Mouse (Mus musculus) adrenal gland, adult 10 weeks (tissue): ENCODE measurements around the gene Epb41l4b. TPM values are rescaled to one million over a fixed set of nuclear protein-coding genes. Genes with fewer than 3 reads are reported as not detected.

ENCODE experiments used
- polyA plus RNA-seq: library from polyadenylated mRNA; stranded (reverse); fragments of 350-450 nt; fragmentation: Illumina TruSeq; extraction: RNeasy Lipid Tissue Mini Kit (QIAGEN cat#74804); gene quantifications from one replicate; pipeline ENCODE4 v1.2.3, GENCODE M21; 2014; ENCODE audit warnings: low read depth, low replicate concordance

Gene Epb41l4b
- 2.9 TPM for polyA plus RNA-seq

DNA sequence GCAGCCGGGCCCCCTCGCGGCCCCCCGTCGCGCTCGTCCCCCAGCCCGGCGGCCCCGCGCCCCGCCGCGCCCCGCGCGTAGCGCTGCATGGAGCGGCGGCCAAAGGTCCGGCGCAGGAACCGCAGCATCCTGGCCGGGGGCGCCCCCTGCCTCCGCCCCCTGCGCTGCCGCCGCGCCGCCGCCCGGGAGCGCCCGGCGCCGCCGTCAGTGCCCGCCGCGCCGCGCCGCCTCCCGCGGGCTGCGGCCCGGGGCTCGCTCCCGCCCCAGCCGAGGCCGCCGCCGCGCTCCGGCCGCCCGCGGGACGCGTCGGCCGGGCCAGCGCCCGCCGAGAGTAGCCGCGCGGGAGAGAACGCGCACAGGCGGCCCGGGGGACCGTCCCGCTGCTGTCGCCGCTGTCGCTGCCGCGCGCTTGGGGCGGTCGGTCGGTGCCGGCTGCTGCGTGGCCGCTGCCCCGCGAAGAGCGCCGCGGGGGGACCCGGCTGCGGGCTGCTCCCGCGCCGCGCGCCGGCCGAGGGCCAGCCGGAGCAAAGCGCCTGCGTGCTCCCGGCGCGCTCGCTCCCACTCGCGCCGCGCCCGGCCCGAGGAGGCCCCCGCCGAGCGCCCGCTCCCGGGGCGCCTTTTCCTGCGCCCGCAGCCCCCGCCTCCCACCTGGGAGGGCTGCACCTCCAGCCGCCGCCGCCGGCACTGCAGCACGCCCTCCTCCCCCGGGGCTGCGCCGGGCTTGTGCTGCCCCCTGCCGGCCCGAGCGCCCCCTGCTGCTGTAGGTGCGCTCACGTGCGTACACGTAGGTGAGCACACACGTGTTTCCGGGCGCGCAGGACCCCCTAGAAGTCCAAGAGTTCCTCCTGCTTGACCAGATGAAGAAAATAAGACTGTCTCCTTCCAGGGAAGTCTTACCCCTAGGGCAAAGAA is at the start of gene Epb41l4b:
Gene Epb41l4b (minus strand): TSS at position 412 of the 912 bp plus-strand sequence.

DNA sequence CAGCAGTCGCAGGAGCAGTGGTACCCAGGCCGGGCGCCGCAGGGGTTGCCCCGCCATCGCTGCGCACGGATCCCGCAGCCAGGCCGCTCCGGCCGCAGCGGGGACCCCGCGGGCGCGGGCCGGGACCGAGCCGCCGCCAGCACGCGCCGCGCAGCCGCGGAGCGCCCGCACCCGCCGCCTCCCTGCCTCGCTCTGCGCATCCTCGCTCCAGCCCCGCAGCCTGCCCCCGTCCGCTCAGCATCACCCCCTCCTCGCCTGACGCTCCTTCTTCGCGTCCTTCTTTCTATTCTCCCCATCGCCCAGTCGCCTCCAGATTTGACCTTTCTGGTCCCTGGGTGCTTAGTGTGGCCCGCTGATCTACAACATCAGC is 153.0 kb downstream of the Epb41l4b start, which contains the start of gene Frrs1l:
Gene Frrs1l (minus strand): TSS at position 177 of the 370 bp plus-strand sequence.

GRCm38 (mm10) chr4:56946641-56947640 is 196.3 kb downstream of the Epb41l4b start, which contains the start of gene Tmem245:
Gene Tmem245, minus strand, starts transcription at chr4:56947437.

Other genes starting within 250 kb of the Epb41l4b start
- gene Tmem245, start 196.0 kb downstream of the Epb41l4b start, polyA plus RNA-seq: 91.4 TPM
- gene Frrs1l, start 153.0 kb downstream of the Epb41l4b start, polyA plus RNA-seq: 1.3 TPM
- gene Ptpn3, start 158.4 kb upstream of the Epb41l4b start, polyA plus RNA-seq: 32.0 TPM